Mouse (Mus musculus) kidney, adult 2 months (tissue): ENCODE data around the gene Zfp809. TPM values are rescaled to one million over a fixed set of nuclear protein-coding genes. Genes with fewer than 3 reads are reported as not detected.

Experiments
- DNase-seq: peaks from one replicate; pipeline ENCODE4 v3.0.0; 2021
- H3K27ac ChIP-seq: fragments of 200-500 bp; 2 replicates; pipeline ENCODE4 v1.5.1; 2012; ENCODE audit warnings: low read depth, low read length, control low read depth, inconsistent platforms; ENCODE audit not compliant: insufficient read depth
- H3K27me3 ChIP-seq: fragments of 200-500 bp; replicated peaks from 2 replicates; pipeline ENCODE4 v1.6.1; 2012; ENCODE audit warnings: mild to moderate bottlenecking, moderate library complexity, low read length, inconsistent platforms; ENCODE audit not compliant: control insufficient read depth, insufficient read depth
- H3K36me3 ChIP-seq: fragments of 200-500 bp; 2 replicates; pipeline ENCODE4 v1.6.1; 2012; ENCODE audit warnings: mild to moderate bottlenecking, moderate library complexity, low read length, inconsistent platforms; ENCODE audit not compliant: control insufficient read depth, insufficient read depth
- H3K4me1 ChIP-seq: fragments of 200-500 bp; 2 replicates; pipeline ENCODE4 v1.6.1; 2011; ENCODE audit warnings: low read length; ENCODE audit not compliant: control insufficient read depth, insufficient read depth
- H3K4me3 ChIP-seq: fragments of 200-500 bp; 2 replicates; pipeline ENCODE4 v1.5.1; 2011; ENCODE audit warnings: mild to moderate bottlenecking, low read depth, low read length, control low read depth; ENCODE audit not compliant: insufficient read depth
- CTCF ChIP-seq: fragments of 200-500 bp; conservative IDR thresholded peaks from 2 replicates; pipeline ENCODE4 v1.5.1; 2011; ENCODE audit warnings: low read depth, mild to moderate bottlenecking, control low read depth, low read length, moderate library complexity, mixed read lengths; ENCODE audit not compliant: insufficient read depth, insufficient read length
- POLR2A ChIP-seq: fragments of 200-500 bp; IDR thresholded peaks from one replicate; pipeline ENCODE4 v1.6.1; 2011; ENCODE audit warnings: low read depth, low read length, control low read depth
- WGBS: fragments of 180-500 bp; shearing (Covaris S2); methylation state at CpG from one replicate; pipeline ENCODE4 v1.1.7; 2018; 5-methylcytosine and 5-hydroxymethylcytosine counted together
- polyA plus RNA-seq: library from polyadenylated mRNA; depleted of rRNA; stranded (reverse); fragments of >200 nt; gene quantifications from 2 replicates; pipeline ENCODE4 v1.2.3, GENCODE M21; 2012; rRNA removed

The Zfp809 gene
- polyA plus RNA-seq, 1 experiment = 17.7 TPM

DNA sequence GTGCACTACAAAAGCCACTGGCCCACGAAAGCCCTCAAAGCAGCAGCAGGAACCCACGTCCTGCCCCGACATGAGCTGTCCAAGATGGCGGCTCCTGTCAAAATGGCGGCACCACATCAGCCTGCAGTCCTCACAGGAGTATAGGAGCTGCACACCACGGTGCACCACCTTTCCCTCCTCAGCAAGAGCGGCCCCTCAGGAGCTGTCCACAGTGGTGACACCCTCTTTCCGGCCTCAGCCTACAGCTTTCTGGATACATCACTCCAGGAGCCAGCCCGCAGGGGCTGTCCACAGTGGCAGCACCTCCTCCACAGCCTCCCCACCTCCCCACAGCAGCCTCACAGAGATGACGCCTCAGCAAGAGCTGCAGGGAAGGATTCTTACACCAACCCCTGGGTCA is 37.1 kb downstream of the Zfp809 start:
- no peak for DNase-seq
- Histone ChIP-seq H3K27me3 (no peaks in the 10 kb centered on the region), H3K27ac (no peak overlapping the region), H3K4me1 (0 out of 2 replicates have a peak, but pooled peaks cover 3% of the 10 kb centered on the region), H3K4me3 (no peak overlapping the region), H3K36me3 (no peaks in the 10 kb centered on the region)
- 84% methylated on average over 10 of the region's 10 CpGs for WGBS
- TF ChIP-seq CTCF (no peak), POLR2A (no peak)

DNA sequence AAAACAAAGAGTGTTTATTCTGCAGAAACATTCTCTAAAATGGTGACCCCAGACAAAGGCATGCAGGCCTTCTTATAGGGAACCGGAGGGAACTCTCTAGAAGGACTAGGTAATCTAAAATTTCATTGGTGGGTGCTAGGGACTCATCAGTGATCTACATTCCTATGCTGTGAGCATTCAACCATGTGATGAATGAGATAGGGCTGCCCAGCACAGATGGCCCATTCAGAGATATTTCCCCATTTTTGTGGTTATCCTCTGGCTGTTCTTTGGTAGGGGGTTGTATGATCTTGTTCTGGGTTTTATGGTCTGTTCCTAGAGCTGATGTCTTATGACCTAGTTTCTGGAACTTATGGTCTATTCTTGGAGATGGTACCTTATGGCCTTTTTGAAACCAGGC is 43.4 kb downstream of the Zfp809 start:
- no peaks in the 10 kb centered on the region for H3K27me3 ChIP-seq
- H3K4me3 ChIP-seq = no peak overlapping the region
- no peak overlapping the region for H3K27ac ChIP-seq
- no peak for DNase-seq
- TF ChIP-seq CTCF (no peak), POLR2A (no peak)
- H3K4me1 ChIP-seq = no peaks in the 10 kb centered on the region
- 100% methylated on average over 1 of the region's 1 CpGs for WGBS
- peaks cover 2% of the 10 kb centered on the region for H3K36me3 ChIP-seq

DNA sequence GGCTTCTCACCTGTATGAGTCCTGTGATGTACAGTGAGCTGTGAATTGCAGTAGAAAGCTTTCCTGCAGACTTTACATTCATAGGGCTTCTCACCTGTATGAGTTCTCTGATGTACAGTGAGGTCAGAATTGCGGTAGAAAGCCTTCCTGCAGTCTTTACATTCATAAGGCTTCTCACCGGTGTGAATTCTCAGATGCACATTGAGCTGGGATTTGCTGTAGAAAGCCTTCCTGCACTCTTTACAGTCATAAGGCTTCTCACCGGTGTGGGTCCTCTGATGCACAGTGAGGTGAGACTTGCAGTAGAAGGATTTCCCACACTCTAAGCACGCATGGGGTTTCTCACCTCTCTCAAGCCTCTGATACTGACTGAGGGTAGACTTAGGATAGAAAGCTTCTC is 53.2 kb downstream of the Zfp809 start:
- Histone ChIP-seq H3K4me1 (no peaks in the 10 kb centered on the region), H3K27me3 (no peaks in the 10 kb centered on the region; the same call in none of the 2 replicates), H3K4me3 (no peak overlapping the region), H3K27ac (no peak overlapping the region), H3K36me3 (peaks cover 60% of the 10 kb centered on the region)
- 99% methylated on average over 4 of the region's 4 CpGs for WGBS
- DNase-seq = no peak
- TF ChIP-seq CTCF = no peak
- TF ChIP-seq POLR2A = no peak

Other genes with a start within 250 kb of the Zfp809 start
- gene Rgl3, start 236.3 kb upstream of the Zfp809 start, polyA plus RNA-seq = 88.2 and 111 TPM in 2 replicates
- gene Ccdc151, start 223.1 kb upstream of the Zfp809 start, polyA plus RNA-seq = 2.5 and 2.9 TPM in 2 replicates
- 94.9 and 103 TPM in 2 replicates for gene Prkcsh, start 222.9 kb upstream of the Zfp809 start, polyA plus RNA-seq
- gene Elavl3, start 173.7 kb upstream of the Zfp809 start, polyA plus RNA-seq = 0.62 and 0.64 TPM in 2 replicates
- gene Gm49318, start 154.5 kb upstream of the Zfp809 start, polyA plus RNA-seq = not detected in 2 replicates
- gene Zfp653, start 154.3 kb upstream of the Zfp809 start, polyA plus RNA-seq = 13.6 and 15.8 TPM in 2 replicates
- gene Ecsit, start 140.3 kb upstream of the Zfp809 start, polyA plus RNA-seq = 130 and 143 TPM in 2 replicates
- 2.8 and 12.0 TPM in 2 replicates for gene Cnn1, start 126.5 kb upstream of the Zfp809 start, polyA plus RNA-seq
- gene Elof1, start 108.5 kb upstream of the Zfp809 start, polyA plus RNA-seq = 163 and 174 TPM in 2 replicates
- gene Acp5, start 90.0 kb upstream of the Zfp809 start, polyA plus RNA-seq = 166 and 178 TPM in 2 replicates
- gene Pigyl, start 68.9 kb upstream of the Zfp809 start, polyA plus RNA-seq = 71.4 and 76.5 TPM in 2 replicates
- not detected in 2 replicates for gene Zfp872, start 37.6 kb upstream of the Zfp809 start, polyA plus RNA-seq
- gene Zfp599, start 34.2 kb downstream of the Zfp809 start, polyA plus RNA-seq = 0.07 and 0.09 TPM in 2 replicates
- gene Zfp810, start 81.9 kb downstream of the Zfp809 start, polyA plus RNA-seq = 12.7 and 13.3 TPM in 2 replicates
- 0.33 and 0.44 TPM in 2 replicates for gene Anln, start 163.5 kb downstream of the Zfp809 start, polyA plus RNA-seq
- gene 9530077C05Rik, start 185.8 kb downstream of the Zfp809 start, polyA plus RNA-seq = 1.0 and 1.1 TPM in 2 replicates
- not detected in 2 replicates for gene Gm17545, start 228.6 kb downstream of the Zfp809 start, polyA plus RNA-seq
- gene Rp9, start 244.0 kb downstream of the Zfp809 start, polyA plus RNA-seq = 56.9 and 61.8 TPM in 2 replicates